39 mouse cellular contexts compared by ENCODE assay signal in genomic region chr3:93162996-93163592, GRCm38 (mm10). TPM values are rescaled to one million over a fixed set of nuclear protein-coding genes. Genes with fewer than 3 reads are reported as not detected.
A peak's percentile ranks its signal among the peaks of the same experiment; 100 is the strongest.
DNase-seq lines count a peak whose midpoint lies in the region; ATAC-seq lines count a peak whose summit lies in the region.
"Had no signal": no experiment of that assay in that cellular context is flagged by ENCODE, and none has a peak within 500 bp of the region (broad histone marks: within the 10 kb centered on the region; RNA-seq: fewer than 3 reads in every experiment).

No protein-coding gene starts in this region.

- H3K4me2 ChIP-seq in limb, embryonic 11.5 days (ENCODE audit: low read depth, severe bottlenecking) = no peak overlapping the region
- H3K4me2 ChIP-seq in limb, embryonic 13.5 days (replicated peaks) = 0 out of 2 replicates have a peak overlapping the region, but pooled peaks have one; percentile 11
- H3K4me2 ChIP-seq: forebrain, embryonic 12.5 days; heart, embryonic 15.5 days; liver, embryonic 12.5 days; midbrain, embryonic 11.5 days; neural tube, embryonic 12.5 days had no signal

- 42% methylated on average over 1 of the region's 1 CpGs for WGBS in limb, embryonic 11.5 days
- 52% methylated on average over 1 of the region's 1 CpGs for WGBS in limb, embryonic 10.5 days
- 39% methylated on average over 1 of the region's 1 CpGs for WGBS in limb, embryonic 13.5 days

- H3K9ac ChIP-seq in limb, embryonic 11.5 days (ENCODE audit: low read length) = no peak overlapping the region
- H3K9ac ChIP-seq in limb, embryonic 13.5 days = no peak overlapping the region
- H3K9ac ChIP-seq: forebrain, embryonic 12.5 days; forebrain, postnatal 0 days; heart, embryonic 15.5 days; liver, embryonic 12.5 days; liver, postnatal 0 days; neural tube, embryonic 12.5 days had no signal

- ATAC-seq in limb, embryonic 11.5 days (ENCODE audit: insufficient number of reproducible peaks, low FRiP score, low TSS enrichment, low read depth) = no peak
- ATAC-seq in limb, embryonic 13.5 days (ENCODE audit: low FRiP score, low read depth) = peak; percentile 46; the same call in 1 of the 2 replicates
- ATAC-seq: forebrain, postnatal 0 days; intestine, embryonic 16.5 days; liver, embryonic 12.5 days; liver, postnatal 0 days had no signal

- no peaks in the 10 kb centered on the region for H3K9me3 ChIP-seq in limb, embryonic 11.5 days (ENCODE audit: control insufficient read depth, low read length)
- no peaks in the 10 kb centered on the region for H3K9me3 ChIP-seq in limb, embryonic 10.5 days (replicated peaks)
- H3K9me3 ChIP-seq in limb, embryonic 13.5 days = no peaks in the 10 kb centered on the region
- H3K9me3 ChIP-seq: forebrain, embryonic 12.5 days; heart, embryonic 10.5 days; heart, embryonic 15.5 days; liver, embryonic 12.5 days; neural tube, embryonic 12.5 days had no signal

- peak; percentile 50 to 56 for DNase-seq in cerebellum, postnatal 10 days
- no peak for DNase-seq in cerebellum, adult 18-20 months
- peak; percentile 21 for DNase-seq in limb, embryonic 11.5 days (ENCODE audit: low spot score)
- no peak for DNase-seq in limb, embryonic 10.5 days (ENCODE audit: low spot score)
- DNase-seq in brain, adult 2 months (ENCODE audit: low read depth, low spot score) = peak; percentile 3
- DNase-seq in layer of hippocampus, adult 8-10 months (ENCODE audit: low spot score in 2 of 2) = no peak
- no peak for DNase-seq in adrenal gland, adult 18-20 months (ENCODE audit: low spot score in 2 of 2)
- DNase-seq: adrenal gland, postnatal 36 days; forebrain, postnatal 0 days; gastrocnemius, postnatal 10 days; kidney, adult 8-10 months; kidney, postnatal 4 days; liver, postnatal 0 days; lung, postnatal 36 days; right cerebral cortex, postnatal 4 days; thymus, adult 18-20 months; thymus, postnatal 25 days had no signal

- no peaks in the 10 kb centered on the region for H3K36me3 ChIP-seq in limb, embryonic 11.5 days (ENCODE audit: control insufficient read depth, insufficient read depth, low read length)
- H3K36me3 ChIP-seq in limb, embryonic 10.5 days = no peaks in the 10 kb centered on the region
- no peaks in the 10 kb centered on the region for H3K36me3 ChIP-seq in limb, embryonic 13.5 days
- H3K36me3 ChIP-seq: forebrain, embryonic 12.5 days; heart, embryonic 10.5 days; heart, embryonic 15.5 days; liver, embryonic 12.5 days; neural tube, embryonic 12.5 days had no signal

- H3K27ac ChIP-seq in limb, embryonic 11.5 days (replicated peaks; ENCODE audit: low read depth, low read length) = 0 out of 2 replicates have a peak overlapping the region, but pooled peaks have one; percentile 45
- H3K27ac ChIP-seq in limb, embryonic 10.5 days = no peak overlapping the region
- no peak overlapping the region for H3K27ac ChIP-seq in limb, embryonic 13.5 days
- H3K27ac ChIP-seq: forebrain, embryonic 12.5 days; heart, embryonic 10.5 days; heart, embryonic 15.5 days; kidney, postnatal 0 days; left cerebral cortex, adult 2 months; liver, embryonic 12.5 days; neural tube, embryonic 12.5 days; stomach, postnatal 0 days had no signal

- H3K4me1 ChIP-seq in limb, embryonic 11.5 days (ENCODE audit: control insufficient read depth, insufficient read depth, low read length) = no peaks in the 10 kb centered on the region
- peaks cover 6% of the 10 kb centered on the region for H3K4me1 ChIP-seq in limb, embryonic 10.5 days
- peaks cover 11% of the 10 kb centered on the region for H3K4me1 ChIP-seq in limb, embryonic 13.5 days
- H3K4me1 ChIP-seq: forebrain, embryonic 12.5 days; heart, embryonic 10.5 days; heart, embryonic 15.5 days; liver, embryonic 12.5 days; neural tube, embryonic 12.5 days had no signal

- no peak overlapping the region for H3K4me3 ChIP-seq in limb, embryonic 11.5 days (ENCODE audit: low read depth, low read length)
- no peak overlapping the region for H3K4me3 ChIP-seq in limb, embryonic 10.5 days
- no peak overlapping the region for H3K4me3 ChIP-seq in limb, embryonic 13.5 days
- H3K4me3 ChIP-seq: erythroblast, embryonic 14.5 days; forebrain, embryonic 12.5 days; heart, embryonic 10.5 days; heart, embryonic 15.5 days; left cerebral cortex, adult 2 months; liver, embryonic 12.5 days; myocyte; neural tube, embryonic 12.5 days had no signal

- H3K27me3 ChIP-seq in limb, embryonic 11.5 days (ENCODE audit: control insufficient read depth, insufficient read depth, low read length) = no peaks in the 10 kb centered on the region
- no peaks in the 10 kb centered on the region for H3K27me3 ChIP-seq in limb, embryonic 10.5 days (ENCODE audit: low read depth, poor library complexity, severe bottlenecking)
- H3K27me3 ChIP-seq in limb, embryonic 13.5 days = no peaks in the 10 kb centered on the region
- H3K27me3 ChIP-seq: forebrain, embryonic 12.5 days; heart, embryonic 15.5 days; liver, embryonic 12.5 days; neural tube, embryonic 12.5 days had no signal

RNA-seq across cellular contexts. Expression of gene Crnn, which starts 18.5 kb away (rescaled TPM):
- not detected in 2 replicates for polyA plus RNA-seq in limb, embryonic 11.5 days (2014; fragmentation: Nextera tagmentation; extraction: Ambion mirVana)
- not detected in 2 replicates for polyA plus RNA-seq in limb, embryonic 10.5 days (2016; fragmentation: Nextera tagmentation; extraction: Ambion mirVana)
- polyA plus RNA-seq in limb, embryonic 13.5 days (2015; fragmentation: Nextera tagmentation; extraction: Ambion mirVana) = not detected in 2 replicates
- not detected for total RNA-seq in layer of hippocampus, adult 8-10 months (2022)
- total RNA-seq in adrenal gland, adult 18-20 months (2021) = not detected
- total RNA-seq: adrenal gland, postnatal 36 days; common myeloid progenitor, adult 5-6 weeks; forebrain, postnatal 0 days; gastrocnemius, postnatal 10 days; granulocyte monocyte progenitor cell, adult 5-6 weeks; heart, postnatal 25 days; left cerebral cortex, adult 2 months; left cerebral cortex, postnatal 36 days; megakaryocyte, adult 5-6 weeks had no signal
- polyA plus RNA-seq: erythroblast, embryonic 14.5 days; forebrain, embryonic 12.5 days; forebrain, postnatal 0 days; heart, embryonic 10.5 days; heart, embryonic 15.5 days; hindbrain, embryonic 11.5 days; intestine, embryonic 16.5 days; kidney, postnatal 0 days; liver, embryonic 12.5 days; liver, postnatal 0 days; lung, embryonic 16.5 days; midbrain, embryonic 11.5 days; midbrain, postnatal 0 days; myocyte; neural tube, embryonic 12.5 days; spleen, adult 2 months had no signal

RNA-seq across cellular contexts. Expression of gene Flg2, which starts 34.0 kb away (rescaled TPM):
- not detected in 2 replicates for polyA plus RNA-seq in limb, embryonic 11.5 days (2014; fragmentation: Nextera tagmentation; extraction: Ambion mirVana)
- polyA plus RNA-seq in limb, embryonic 10.5 days (2016; fragmentation: Nextera tagmentation; extraction: Ambion mirVana) = not detected in 2 replicates
- not detected in 2 replicates for polyA plus RNA-seq in limb, embryonic 13.5 days (2015; fragmentation: Nextera tagmentation; extraction: Ambion mirVana)
- total RNA-seq in layer of hippocampus, adult 8-10 months (2022) = not detected
- total RNA-seq in adrenal gland, adult 18-20 months (2021) = not detected
- total RNA-seq: adrenal gland, postnatal 36 days; common myeloid progenitor, adult 5-6 weeks; forebrain, postnatal 0 days; gastrocnemius, postnatal 10 days; granulocyte monocyte progenitor cell, adult 5-6 weeks; heart, postnatal 25 days; left cerebral cortex, adult 2 months; left cerebral cortex, postnatal 36 days; megakaryocyte, adult 5-6 weeks had no signal
- polyA plus RNA-seq: erythroblast, embryonic 14.5 days; forebrain, embryonic 12.5 days; forebrain, postnatal 0 days; heart, embryonic 10.5 days; heart, embryonic 15.5 days; hindbrain, embryonic 11.5 days; intestine, embryonic 16.5 days; kidney, postnatal 0 days; liver, embryonic 12.5 days; liver, postnatal 0 days; lung, embryonic 16.5 days; midbrain, embryonic 11.5 days; midbrain, postnatal 0 days; myocyte; neural tube, embryonic 12.5 days; spleen, adult 2 months had no signal

Comparison
In these comparisons a context has a peak if more than half of its experiments do, and no peak if none do; other contexts are left out.
1. DNase-seq: peak in cerebellum, postnatal 10 days (2 of 2), limb, embryonic 11.5 days (single experiment) and brain, adult 2 months (single experiment); none in cerebellum, adult 18-20 months (0 of 2), limb, embryonic 10.5 days (single experiment), layer of hippocampus, adult 8-10 months (0 of 2) and adrenal gland, adult 18-20 months (0 of 2).